Mouse (Mus musculus): ENCODE results near the gene 1700010B08Rik. TPM values are rescaled to one million over a fixed set of nuclear protein-coding genes. Genes with fewer than 3 reads are reported as not detected.
A peak's percentile ranks its signal among the peaks of the same experiment; 100 is the strongest.

Gene 1700010B08Rik
- polyA plus RNA-seq, 1 experiment from 2014 or later = not detected

DNA sequence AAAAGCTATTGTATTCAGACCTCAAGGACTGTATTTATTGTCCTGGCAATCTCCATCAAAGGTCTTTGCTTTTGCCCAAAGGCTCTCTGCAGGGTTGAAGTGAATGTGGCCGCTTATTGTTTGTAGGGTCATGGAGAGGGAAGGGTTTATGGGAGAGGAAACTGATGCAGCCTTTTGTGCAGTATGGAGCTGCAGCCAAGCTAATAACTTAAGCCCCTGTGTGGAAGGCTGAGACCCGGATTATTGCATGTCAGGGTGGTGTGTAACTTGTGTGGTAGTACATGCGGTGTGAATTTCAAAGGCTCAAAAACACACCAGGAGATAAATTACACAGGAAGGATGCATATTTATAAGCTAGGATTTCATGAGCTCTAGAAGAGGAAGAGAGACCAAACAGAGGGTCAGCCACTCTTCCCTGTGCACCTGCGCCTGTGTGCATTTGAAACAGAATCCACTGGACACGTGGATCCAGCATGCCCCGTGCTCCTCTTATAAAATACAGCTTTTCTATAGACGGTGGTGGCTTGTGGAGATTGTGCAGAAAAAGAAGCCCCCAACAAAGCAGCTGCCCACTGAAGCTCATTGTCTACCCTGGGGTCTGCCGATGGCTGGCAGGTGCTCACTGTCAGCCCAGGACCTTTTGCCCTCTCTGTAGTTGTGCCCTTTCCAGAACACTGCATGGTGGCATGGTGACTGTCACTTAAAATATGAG lies 36.4 kb downstream of the 1700010B08Rik start:
- H3K27me3 ChIP-seq (replicated peaks) = no peaks in the 10 kb centered on the region
- H3K4me1 ChIP-seq (replicated peaks) = peaks cover 4% of the 10 kb centered on the region
- H3K4me3 ChIP-seq (replicated peaks) = no peak overlapping the region
- no peak overlapping the region for H3K27ac ChIP-seq
- H3K9me3 ChIP-seq = no peaks in the 10 kb centered on the region
- no peaks in the 10 kb centered on the region for H3K36me3 ChIP-seq
- WGBS = 67% methylated on average over 8 of the region's 8 CpGs
- H3K4me2 ChIP-seq (replicated peaks) = no peak overlapping the region
- H3K9ac ChIP-seq = no peak overlapping the region
- ATAC-seq = no peak

DNA sequence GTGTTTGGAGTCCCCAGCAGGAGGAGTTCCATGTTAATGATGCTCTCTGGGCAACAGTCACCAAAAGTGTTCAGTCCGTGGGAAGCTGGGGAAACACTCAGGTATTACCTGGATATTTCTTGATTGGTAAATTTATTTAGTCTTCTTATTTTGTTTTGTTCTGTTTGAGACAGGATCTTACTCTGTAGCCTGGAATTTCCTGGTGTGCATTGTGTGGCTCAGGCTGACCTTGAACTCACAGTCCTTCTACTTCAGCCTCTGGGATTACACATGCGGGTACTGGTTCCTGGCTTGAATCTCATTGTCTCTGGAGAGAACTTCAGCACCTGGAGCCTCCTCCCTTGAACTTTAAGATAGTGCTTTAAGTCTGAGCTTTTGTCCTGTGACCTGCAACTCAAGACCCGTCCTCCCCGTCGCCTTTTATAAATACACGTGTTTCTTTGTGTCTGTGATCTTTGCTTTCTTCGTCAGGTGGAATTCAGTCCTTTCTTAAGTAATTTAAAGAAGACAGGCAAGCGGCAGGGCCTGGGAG lies 38.5 kb downstream of the 1700010B08Rik start:
- H3K9me3 ChIP-seq = no peaks in the 10 kb centered on the region
- H3K4me3 ChIP-seq (replicated peaks) = no peak overlapping the region
- H3K9ac ChIP-seq = no peak overlapping the region
- WGBS = 70% methylated on average over 8 of the region's 8 CpGs
- H3K36me3 ChIP-seq = no peaks in the 10 kb centered on the region
- H3K27me3 ChIP-seq (replicated peaks) = no peaks in the 10 kb centered on the region
- peaks cover 4% of the 10 kb centered on the region for H3K4me1 ChIP-seq (replicated peaks)
- no peak overlapping the region for H3K4me2 ChIP-seq (replicated peaks)
- no peak overlapping the region for H3K27ac ChIP-seq
- no peak for ATAC-seq

DNA sequence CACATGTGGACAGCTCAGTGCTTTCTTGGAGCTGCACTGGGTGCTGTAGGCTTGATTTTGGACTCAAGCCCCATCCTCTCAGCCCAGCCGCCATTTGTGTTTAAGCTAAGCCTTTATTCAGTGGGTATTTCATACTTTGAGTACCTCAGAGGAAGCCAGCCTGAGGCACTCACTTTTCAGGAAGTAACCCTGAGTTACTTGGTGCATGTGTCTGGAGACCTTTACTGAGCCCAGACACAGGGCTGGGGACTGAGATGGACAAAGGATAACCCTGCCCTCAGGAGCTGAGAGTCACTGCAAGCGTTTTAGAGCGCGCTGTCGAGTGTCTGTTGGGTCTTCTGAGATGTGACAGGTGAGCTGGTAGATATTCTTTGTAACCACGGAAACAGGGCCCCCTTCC lies 41.4 kb downstream of the 1700010B08Rik start:
- Histone ChIP-seq H3K4me1 (replicated peaks) (no peaks in the 10 kb centered on the region; the same call in 1 of the 2 replicates), H3K27ac (no peak overlapping the region), H3K4me3 (replicated peaks) (no peak overlapping the region), H3K27me3 (replicated peaks) (no peaks in the 10 kb centered on the region), H3K36me3 (no peaks in the 10 kb centered on the region), H3K9me3 (no peaks in the 10 kb centered on the region), H3K4me2 (replicated peaks) (no peak overlapping the region), H3K9ac (no peak overlapping the region)
- no peak for ATAC-seq
- 82% methylated on average over 6 of the region's 6 CpGs for WGBS

DNA sequence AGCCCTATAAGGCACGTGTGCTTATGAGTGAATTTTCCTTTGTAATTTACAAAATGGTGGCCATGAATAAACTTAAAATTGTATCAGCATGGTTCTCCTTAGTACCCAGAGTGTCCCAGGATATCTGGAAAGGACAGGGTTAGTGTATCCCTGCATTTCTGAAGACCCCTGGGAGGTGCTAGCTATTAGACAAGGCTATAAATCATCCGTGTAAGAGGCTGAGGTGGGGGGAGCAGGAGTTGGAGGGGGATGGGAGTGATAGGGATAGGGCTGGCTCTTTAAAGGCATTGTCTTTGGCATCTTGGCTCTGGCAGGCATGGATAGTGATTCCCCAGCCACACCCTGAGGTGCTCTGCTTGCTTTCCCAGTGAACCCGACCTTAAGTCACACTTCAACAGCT lies 45.4 kb downstream of the 1700010B08Rik start:
- H3K27ac ChIP-seq = no peak overlapping the region
- ATAC-seq = no peak
- no peak overlapping the region for H3K9ac ChIP-seq
- H3K9me3 ChIP-seq = no peaks in the 10 kb centered on the region
- H3K36me3 ChIP-seq = no peaks in the 10 kb centered on the region
- no peak overlapping the region for H3K4me2 ChIP-seq (replicated peaks)
- H3K27me3 ChIP-seq (replicated peaks) = no peaks in the 10 kb centered on the region
- H3K4me3 ChIP-seq (replicated peaks) = no peak overlapping the region
- peaks cover 13% of the 10 kb centered on the region for H3K4me1 ChIP-seq (replicated peaks)
- 40% methylated on average over 3 of the region's 3 CpGs for WGBS

- H3K27ac ChIP-seq = no peak overlapping the region
- no peak overlapping the region for H3K9ac ChIP-seq
- no peak for ATAC-seq
- H3K9me3 ChIP-seq = no peaks in the 10 kb centered on the region
- H3K4me1 ChIP-seq (replicated peaks) = peaks cover 17% of the 10 kb centered on the region
- no peaks in the 10 kb centered on the region for H3K36me3 ChIP-seq
- H3K4me3 ChIP-seq (replicated peaks) = no peak overlapping the region
- no peak overlapping the region for H3K4me2 ChIP-seq (replicated peaks)
- 38% methylated on average over 8 of the region's 8 CpGs for WGBS
- H3K27me3 ChIP-seq (replicated peaks) = no peaks in the 10 kb centered on the region
Observed at GRCm38 (mm10) chr2:173767959-173768595, 48.9 kb downstream of the 1700010B08Rik start.

- H3K4me2 ChIP-seq (replicated peaks) = no peak overlapping the region
- no peak overlapping the region for H3K4me3 ChIP-seq (replicated peaks)
- no peaks in the 10 kb centered on the region for H3K9me3 ChIP-seq
- no peak for ATAC-seq
- no peak overlapping the region for H3K27ac ChIP-seq
- H3K27me3 ChIP-seq (replicated peaks) = no peaks in the 10 kb centered on the region
- 56% methylated on average over 10 of the region's 10 CpGs for WGBS
- peaks cover 17% of the 10 kb centered on the region for H3K4me1 ChIP-seq (replicated peaks)
- no peak overlapping the region for H3K9ac ChIP-seq
- H3K36me3 ChIP-seq = no peaks in the 10 kb centered on the region
Observed at GRCm38 (mm10) chr2:173769183-173769582, 50.0 kb downstream of the 1700010B08Rik start.

- H3K9me3 ChIP-seq = no peaks in the 10 kb centered on the region
- H3K27me3 ChIP-seq (replicated peaks) = no peaks in the 10 kb centered on the region
- H3K9ac ChIP-seq = no peak overlapping the region
- no peak overlapping the region for H3K4me3 ChIP-seq (replicated peaks)
- ATAC-seq = 0 out of 2 replicates have a peak, but pooled peaks have one; percentile 23
- H3K27ac ChIP-seq = no peak overlapping the region
- peaks cover 17% of the 10 kb centered on the region for H3K4me1 ChIP-seq (replicated peaks)
- H3K36me3 ChIP-seq = no peaks in the 10 kb centered on the region
- no peak overlapping the region for H3K4me2 ChIP-seq (replicated peaks)
- 68% methylated on average over 5 of the region's 5 CpGs for WGBS
Observed at GRCm38 (mm10) chr2:173770620-173771019, 51.4 kb downstream of the 1700010B08Rik start.

Other genes with a start within 250 kb of the 1700010B08Rik start
- gene 1700021F07Rik, start 196.8 kb upstream of the 1700010B08Rik start, polyA plus RNA-seq (2015; fragmentation: Nextera tagmentation; extraction: Ambion mirVana) = not detected in 2 replicates
- not detected in 2 replicates for gene Ankrd60, start 141.1 kb upstream of the 1700010B08Rik start, polyA plus RNA-seq (2015; fragmentation: Nextera tagmentation; extraction: Ambion mirVana)
- gene Rab22a, start 59.7 kb upstream of the 1700010B08Rik start, polyA plus RNA-seq (2015; fragmentation: Nextera tagmentation; extraction: Ambion mirVana) = 31.8 and 33.6 TPM in 2 replicates
- gene Vapb, start 18.1 kb downstream of the 1700010B08Rik start, polyA plus RNA-seq (2015; fragmentation: Nextera tagmentation; extraction: Ambion mirVana) = 13.3 and 14.5 TPM in 2 replicates